Mouse (Mus musculus) urinary bladder, postnatal 4 days (tissue): ENCODE data around the gene Tpk1.

Source experiments
- DNase-seq, 2 experiments: peaks; one replicate each; pipeline ENCODE4 v3.0.0; 2021 to 2022; ENCODE audit warnings: low spot score in 2 of 2

The Tpk1 gene

GRCm38 (mm10) chr6:43442191-43442590 is 223.9 kb downstream of the Tpk1 start:
- no peak for DNase-seq

- no peak for DNase-seq
Measured at GRCm38 (mm10) chr6:43435987-43436541, 230.0 kb downstream of the Tpk1 start.

- DNase-seq: no peak
Measured at GRCm38 (mm10) chr6:43434365-43434764, 231.7 kb downstream of the Tpk1 start.

GRCm38 (mm10) chr6:43424978-43425377 is 241.1 kb downstream of the Tpk1 start:
- no peak for DNase-seq

- no peak for DNase-seq
Measured at GRCm38 (mm10) chr6:43420358-43420979, 245.6 kb downstream of the Tpk1 start.

- no peak for DNase-seq
Measured at GRCm38 (mm10) chr6:43408949-43409348, 257.1 kb downstream of the Tpk1 start.

GRCm38 (mm10) chr6:43403076-43403475 is 263.0 kb downstream of the Tpk1 start:
- no peak for DNase-seq

GRCm38 (mm10) chr6:43402219-43402997 is 263.7 kb downstream of the Tpk1 start:
- DNase-seq: no peak

- DNase-seq: no peak
Measured at GRCm38 (mm10) chr6:43396426-43396825, 269.7 kb downstream of the Tpk1 start.

- no peak for DNase-seq
Measured at GRCm38 (mm10) chr6:43395538-43395937, 270.5 kb downstream of the Tpk1 start.

GRCm38 (mm10) chr6:43391358-43391757 is 274.7 kb downstream of the Tpk1 start:
- no peak for DNase-seq

- no peak for DNase-seq
Measured at GRCm38 (mm10) chr6:43387273-43387672, 278.8 kb downstream of the Tpk1 start.

GRCm38 (mm10) chr6:43384841-43385240 is 281.2 kb downstream of the Tpk1 start:
- no peak for DNase-seq

GRCm38 (mm10) chr6:43384304-43384703 is 281.8 kb downstream of the Tpk1 start:
- DNase-seq: no peak

- no peak for DNase-seq
Measured at GRCm38 (mm10) chr6:43382750-43383149, 283.3 kb downstream of the Tpk1 start.

- no peak for DNase-seq
Measured at GRCm38 (mm10) chr6:43382284-43382683, 283.8 kb downstream of the Tpk1 start.

- DNase-seq: no peak
Measured at GRCm38 (mm10) chr6:43373206-43373605, 292.9 kb downstream of the Tpk1 start.

- no peak for DNase-seq
Measured at GRCm38 (mm10) chr6:43367434-43367945, 298.6 kb downstream of the Tpk1 start.

GRCm38 (mm10) chr6:43366952-43367351 is 299.1 kb downstream of the Tpk1 start:
- DNase-seq: no peak

- no peak for DNase-seq
Measured at GRCm38 (mm10) chr6:43363917-43364316, 302.2 kb downstream of the Tpk1 start.

- DNase-seq: no peak
Measured at GRCm38 (mm10) chr6:43363291-43363820, 302.7 kb downstream of the Tpk1 start.

GRCm38 (mm10) chr6:43361248-43361647 is 304.8 kb downstream of the Tpk1 start:
- no peak for DNase-seq

- DNase-seq: no peak
Measured at GRCm38 (mm10) chr6:43360214-43360613, 305.9 kb downstream of the Tpk1 start.
